Mouse (Mus musculus) heart, embryonic 15.5 days (tissue): ENCODE measurements around the gene 1700023F06Rik. TPM values are rescaled to one million over a fixed set of nuclear protein-coding genes. Genes with fewer than 3 reads are reported as not detected.
A peak's percentile ranks its signal among the peaks of the same experiment; 100 is the strongest.

ENCODE experiments used
- ATAC-seq: fragments of 200-750 bp; cut with Nextera tagmentation; replicated peaks from 2 replicates; pipeline ENCODE4 v1.8.0; 2017; ENCODE audit warnings: low read depth, moderate TSS enrichment; ENCODE audit not compliant: insufficient number of reproducible peaks, insufficient read depth, low FRiP score
- H3K27ac ChIP-seq: fragments of 300-500 bp; sonication (generic); 2 replicates; pipeline ENCODE4 v1.5.1; 2015; ENCODE audit warnings: mild to moderate bottlenecking, inconsistent platforms
- H3K27me3 ChIP-seq: fragments of 300-500 bp; sonication (generic); 2 replicates; pipeline ENCODE4 v1.6.1; 2015; ENCODE audit warnings: inconsistent platforms
- H3K36me3 ChIP-seq: fragments of 300-500 bp; sonication (generic); 2 replicates; pipeline ENCODE4 v1.6.1; 2015; ENCODE audit warnings: mild to moderate bottlenecking, inconsistent platforms
- H3K4me1 ChIP-seq: fragments of 300-500 bp; sonication (generic); replicated peaks from 2 replicates; pipeline ENCODE4 v1.6.1; 2015; ENCODE audit warnings: inconsistent platforms
- H3K4me2 ChIP-seq: fragments of 300-500 bp; sonication (generic); 2 replicates; pipeline ENCODE4 v1.6.1; 2015; ENCODE audit warnings: inconsistent platforms, mild to moderate bottlenecking, moderate library complexity
- H3K4me3 ChIP-seq: fragments of 300-500 bp; sonication (generic); 2 replicates; pipeline ENCODE4 v1.5.1; 2015; ENCODE audit warnings: mild to moderate bottlenecking, inconsistent platforms
- H3K9ac ChIP-seq: fragments of 300-500 bp; sonication (generic); 2 replicates; pipeline ENCODE4 v1.6.1; 2015; ENCODE audit warnings: mild to moderate bottlenecking, inconsistent platforms
- H3K9me3 ChIP-seq: fragments of 300-500 bp; sonication (generic); replicated peaks from 2 replicates; pipeline ENCODE4 v1.6.1; 2016; ENCODE audit warnings: inconsistent platforms
- WGBS: fragments of 180-500 bp; shearing (Covaris S2); methylation state at CpG from one replicate; pipeline ENCODE4 v1.1.7; 2015; ENCODE audit warnings: mixed read lengths; 5-methylcytosine and 5-hydroxymethylcytosine counted together
- polyA plus RNA-seq: library from polyadenylated mRNA; unstranded; fragments of >200 nt; fragmentation: Nextera tagmentation; extraction: Ambion mirVana; gene quantifications from 2 replicates; pipeline ENCODE4 v1.2.1, GENCODE M21; 2015

The 1700023F06Rik gene
- polyA plus RNA-seq, 1 experiment from 2014 or later, result 0.18 TPM

- H3K4me3 ChIP-seq, result no peak overlapping the region
- no peak for ATAC-seq
- H3K27ac ChIP-seq, result no peak overlapping the region
- H3K36me3 ChIP-seq, result no peaks in the 10 kb centered on the region
- WGBS, result 70% methylated on average over 9 of the region's 9 CpGs
- H3K4me1 ChIP-seq, result peaks cover 20% of the 10 kb centered on the region
- no peak overlapping the region for H3K9ac ChIP-seq
- H3K9me3 ChIP-seq, result no peaks in the 10 kb centered on the region
- H3K27me3 ChIP-seq, result peaks cover 11% of the 10 kb centered on the region
- H3K4me2 ChIP-seq, result no peak overlapping the region
Measured at GRCm38 (mm10) chr11:103181349-103181748, 27.0 kb downstream of the 1700023F06Rik start.

- Histone ChIP-seq H3K27ac (no peak overlapping the region), H3K4me1 (peaks cover 20% of the 10 kb centered on the region), H3K4me2 (no peak overlapping the region), H3K9ac (no peak overlapping the region), H3K36me3 (no peaks in the 10 kb centered on the region), H3K4me3 (no peak overlapping the region), H3K9me3 (no peaks in the 10 kb centered on the region), H3K27me3 (peaks cover 11% of the 10 kb centered on the region)
- 62% methylated on average over 1 of the region's 1 CpGs for WGBS
- ATAC-seq, result no peak
Measured at GRCm38 (mm10) chr11:103180426-103180825, 27.9 kb downstream of the 1700023F06Rik start.

DNA sequence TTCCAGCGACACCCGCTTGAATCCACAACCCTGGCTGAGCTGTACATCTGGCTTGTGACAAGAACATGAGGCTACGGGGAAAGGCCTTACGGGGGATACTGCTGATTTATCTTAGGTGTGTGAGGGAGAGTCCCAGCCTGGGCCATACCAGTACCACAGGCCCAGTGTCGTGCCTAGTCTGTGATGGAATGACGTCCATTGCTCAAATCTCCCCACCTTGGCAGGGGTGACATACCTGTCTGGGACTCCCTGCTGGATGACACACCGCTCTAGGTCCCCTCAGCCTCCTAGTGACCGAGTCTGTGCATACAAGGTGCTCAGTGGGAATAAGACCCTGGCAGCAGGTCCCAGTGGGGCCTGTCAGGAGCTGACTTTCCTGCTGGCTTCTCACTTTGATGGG lies 29.6 kb downstream of the 1700023F06Rik start:
- H3K27me3 ChIP-seq, result peaks cover 11% of the 10 kb centered on the region
- H3K9me3 ChIP-seq, result no peaks in the 10 kb centered on the region
- H3K4me2 ChIP-seq, result no peak overlapping the region
- ATAC-seq, result no peak
- no peak overlapping the region for H3K9ac ChIP-seq
- H3K27ac ChIP-seq, result no peak overlapping the region
- WGBS, result 90% methylated on average over 8 of the region's 8 CpGs
- H3K36me3 ChIP-seq, result no peaks in the 10 kb centered on the region
- H3K4me1 ChIP-seq, result peaks cover 28% of the 10 kb centered on the region
- no peak overlapping the region for H3K4me3 ChIP-seq

- Histone ChIP-seq H3K9me3 (no peaks in the 10 kb centered on the region), H3K36me3 (no peaks in the 10 kb centered on the region), H3K27ac (peak overlapping the region; percentile 68), H3K9ac (no peak overlapping the region), H3K4me1 (peaks cover 28% of the 10 kb centered on the region), H3K27me3 (peaks cover 11% of the 10 kb centered on the region), H3K4me2 (no peak overlapping the region), H3K4me3 (no peak overlapping the region)
- no peak for ATAC-seq
- 78% methylated on average over 15 of the region's 15 CpGs for WGBS
Measured at GRCm38 (mm10) chr11:103177815-103178485, 30.4 kb downstream of the 1700023F06Rik start.

- Histone ChIP-seq H3K27me3 (peaks cover 5% of the 10 kb centered on the region; the same call in 1 of the 2 replicates), H3K9ac (0 out of 2 replicates have a peak overlapping the region, but pooled peaks have one; percentile 19), H3K4me1 (peaks cover 30% of the 10 kb centered on the region), H3K9me3 (no peaks in the 10 kb centered on the region), H3K4me2 (peak overlapping the region; percentile 16), H3K27ac (peak overlapping the region; percentile 68), H3K36me3 (no peaks in the 10 kb centered on the region), H3K4me3 (no peak overlapping the region)
- peak; percentile 52; the same call in 1 of the 2 replicates for ATAC-seq
- 44% methylated on average over 5 of the region's 5 CpGs for WGBS
Measured at GRCm38 (mm10) chr11:103177216-103177615, 31.1 kb downstream of the 1700023F06Rik start.

DNA sequence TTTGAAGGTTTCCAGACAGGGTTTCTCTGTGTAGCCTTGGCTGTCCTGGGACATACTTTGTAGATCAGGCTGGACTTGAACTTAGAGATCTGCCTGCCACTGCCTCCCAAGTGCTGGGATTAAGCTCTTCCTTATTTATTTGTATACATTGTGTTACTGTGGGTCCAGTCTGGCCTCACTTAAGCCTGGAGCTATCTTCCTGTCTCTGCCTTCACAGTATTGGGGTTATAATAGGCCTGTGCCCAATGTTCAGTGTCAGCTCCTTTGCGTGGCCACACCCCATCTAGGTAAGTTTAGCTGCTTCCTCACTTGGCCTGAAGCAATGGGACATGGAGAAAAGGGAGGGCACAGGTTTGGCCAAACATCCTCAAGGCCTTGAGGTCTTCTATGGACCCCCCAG lies 31.8 kb downstream of the 1700023F06Rik start:
- H3K27me3 ChIP-seq, result peaks cover 6% of the 10 kb centered on the region
- H3K9me3 ChIP-seq, result no peaks in the 10 kb centered on the region
- ATAC-seq, result no peak
- H3K4me1 ChIP-seq, result peaks cover 37% of the 10 kb centered on the region
- WGBS, result 90% methylated on average over 1 of the region's 1 CpGs
- no peak overlapping the region for H3K9ac ChIP-seq
- no peak overlapping the region for H3K4me2 ChIP-seq
- H3K36me3 ChIP-seq, result no peaks in the 10 kb centered on the region
- H3K27ac ChIP-seq, result 0 out of 2 replicates have a peak overlapping the region, but pooled peaks have one; percentile 68
- no peak overlapping the region for H3K4me3 ChIP-seq

DNA sequence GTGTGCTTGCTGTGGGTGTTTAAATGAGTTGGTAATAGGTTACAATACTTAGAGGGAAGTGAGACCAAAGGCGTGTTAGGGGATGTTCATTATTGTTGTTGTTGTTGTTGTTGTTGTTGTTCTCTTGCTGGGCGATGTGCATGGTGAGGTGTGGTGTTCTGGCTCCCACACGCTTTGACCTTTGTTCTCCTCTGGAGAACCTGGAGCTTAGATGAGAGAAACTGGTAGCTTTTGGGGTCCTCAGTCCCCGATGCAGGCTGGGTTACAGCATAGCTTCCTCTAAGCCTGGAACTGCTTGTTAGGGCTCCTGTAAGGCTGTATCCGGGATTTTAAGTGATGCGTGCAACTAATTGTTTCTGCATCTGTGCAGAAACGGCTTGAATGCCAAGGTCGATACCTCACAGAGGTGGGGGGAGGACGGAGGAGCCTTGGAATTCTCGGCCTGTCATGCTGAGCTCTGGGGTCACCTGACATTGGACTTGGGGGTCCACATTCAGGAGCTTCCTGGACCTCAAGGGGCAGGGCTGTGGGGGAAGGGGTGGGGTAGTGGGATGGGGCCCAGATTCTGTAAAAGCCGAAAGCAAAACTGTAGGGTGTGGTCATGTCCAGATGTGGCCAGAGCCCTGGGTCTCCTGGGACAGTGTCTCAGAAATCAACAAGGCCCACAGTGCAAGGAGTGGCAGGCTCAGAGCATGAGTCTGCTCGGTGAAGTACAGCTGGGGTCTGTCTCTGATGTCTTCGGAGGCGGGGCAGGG lies 32.5 kb downstream of the 1700023F06Rik start:
- Histone ChIP-seq H3K9me3 (no peaks in the 10 kb centered on the region), H3K4me3 (no peak overlapping the region), H3K9ac (no peak overlapping the region), H3K4me1 (peaks cover 42% of the 10 kb centered on the region), H3K27ac (no peak overlapping the region), H3K4me2 (no peak overlapping the region), H3K27me3 (peaks cover 12% of the 10 kb centered on the region), H3K36me3 (no peaks in the 10 kb centered on the region)
- no peak for ATAC-seq
- 69% methylated on average over 14 of the region's 14 CpGs for WGBS

DNA sequence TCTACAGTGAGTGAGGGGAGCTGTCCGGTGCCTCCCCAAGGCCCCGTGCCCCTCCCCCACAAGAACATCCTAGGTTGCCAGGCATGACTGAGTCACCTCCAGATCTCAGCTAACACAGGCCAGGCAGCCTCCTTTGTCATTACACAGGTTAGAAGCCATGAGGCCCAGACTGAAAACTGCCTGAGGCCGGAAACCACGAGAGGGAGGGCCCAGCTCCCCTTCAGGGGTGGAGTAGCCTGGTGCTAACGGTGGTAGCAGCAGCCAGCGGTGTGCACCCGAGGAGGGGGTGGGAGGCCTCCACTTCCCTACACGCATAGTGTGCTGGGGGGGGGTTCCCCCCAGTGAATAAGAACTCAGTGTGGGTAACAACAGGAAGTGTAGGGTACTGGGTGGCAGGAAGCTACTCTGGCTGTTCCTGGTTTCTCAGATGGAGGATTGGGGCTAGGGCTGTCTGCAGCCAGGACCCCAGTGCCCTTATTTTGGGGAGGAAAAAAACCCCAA lies 33.4 kb downstream of the 1700023F06Rik start:
- Histone ChIP-seq H3K9ac (no peak overlapping the region), H3K9me3 (no peaks in the 10 kb centered on the region), H3K27ac (peak overlapping the region; percentile 14; the same call in 1 of the 2 replicates), H3K4me3 (no peak overlapping the region), H3K36me3 (no peaks in the 10 kb centered on the region), H3K4me2 (no peak overlapping the region), H3K27me3 (peaks cover 19% of the 10 kb centered on the region), H3K4me1 (peaks cover 48% of the 10 kb centered on the region)
- WGBS, result 43% methylated on average over 8 of the region's 8 CpGs
- peak; percentile 7; the same call in 1 of the 2 replicates for ATAC-seq

DNA sequence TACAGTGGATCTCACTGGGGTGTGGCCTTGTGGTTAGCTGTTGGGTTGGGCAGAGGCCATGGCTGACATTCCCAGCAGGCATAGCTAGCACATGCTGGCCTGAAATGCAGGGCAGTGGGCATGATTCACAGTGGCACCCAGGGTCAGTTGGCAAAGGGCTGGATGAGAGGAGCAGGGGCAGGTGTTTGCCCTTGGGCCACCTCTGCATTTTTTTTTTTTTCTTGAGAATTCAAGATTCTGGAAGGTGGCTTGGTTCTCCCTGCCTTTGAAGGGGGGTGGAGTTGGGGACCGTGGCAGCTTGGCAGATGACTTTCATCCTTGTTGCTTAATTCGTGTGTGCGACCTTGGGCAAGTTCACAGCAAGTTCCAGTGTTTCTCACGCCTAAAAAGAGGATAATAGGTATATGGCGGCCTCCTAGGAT lies 33.9 kb downstream of the 1700023F06Rik start:
- ATAC-seq, result no peak
- Histone ChIP-seq H3K4me1 (peaks cover 48% of the 10 kb centered on the region), H3K27me3 (peaks cover 24% of the 10 kb centered on the region), H3K9ac (no peak overlapping the region), H3K27ac (peak overlapping the region; percentile 14; the same call in 1 of the 2 replicates), H3K36me3 (no peaks in the 10 kb centered on the region), H3K4me3 (no peak overlapping the region), H3K4me2 (no peak overlapping the region), H3K9me3 (no peaks in the 10 kb centered on the region)
- 77% methylated on average over 5 of the region's 5 CpGs for WGBS

GRCm38 (mm10) chr11:103173771-103174344 lies 34.5 kb downstream of the 1700023F06Rik start:
- H3K4me1 ChIP-seq, result peaks cover 48% of the 10 kb centered on the region
- ATAC-seq, result no peak
- 87% methylated on average over 11 of the region's 11 CpGs for WGBS
- no peak overlapping the region for H3K9ac ChIP-seq
- peaks cover 30% of the 10 kb centered on the region for H3K27me3 ChIP-seq
- H3K4me3 ChIP-seq, result no peak overlapping the region
- no peak overlapping the region; the same call in 1 of the 2 replicates for H3K27ac ChIP-seq
- H3K9me3 ChIP-seq, result no peaks in the 10 kb centered on the region
- no peak overlapping the region for H3K4me2 ChIP-seq
- H3K36me3 ChIP-seq, result no peaks in the 10 kb centered on the region
